ENCODE assay signal across 28 mouse cellular contexts in the genomic region with DNA sequence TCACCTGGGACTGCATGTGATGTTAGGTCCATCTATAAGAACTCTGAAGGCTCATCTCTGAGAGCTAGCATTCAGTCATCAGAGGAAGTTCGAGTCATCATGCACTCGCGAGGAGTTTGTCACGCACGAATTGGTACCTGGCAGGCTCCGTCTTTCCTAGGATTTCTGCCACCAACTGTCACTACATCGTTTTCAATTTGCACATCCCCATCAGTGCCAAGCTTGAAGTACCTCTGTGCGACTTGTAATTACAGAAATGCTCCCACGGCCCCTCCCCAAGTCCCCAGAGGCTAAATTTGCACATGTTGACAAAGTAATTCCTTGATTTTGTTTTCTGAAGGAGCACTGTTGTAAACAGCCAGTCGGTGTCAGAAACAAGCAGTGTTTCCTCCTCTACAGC.
DNase-seq lines count a peak whose midpoint lies in the region; ATAC-seq and TF ChIP-seq lines count a peak whose summit lies in the region.
"Had no signal": no experiment of that assay in that cellular context is flagged by ENCODE, and none has a peak within 500 bp of the region (broad histone marks: within the 10 kb centered on the region; RNA-seq: fewer than 3 reads in every experiment).

No protein-coding gene starts in this region.

- peak; percentile 70 for DNase-seq in forebrain, embryonic 14.5 days (ENCODE audit: low spot score)
- DNase-seq in midbrain, embryonic 14.5 days, result peak; percentile 21
- peak; percentile 81 for DNase-seq in brain, embryonic 14.5 days (ENCODE audit: low read depth)
- peak; percentile 74 to 78 for DNase-seq in cerebellum, postnatal 25 days
- DNase-seq in adrenal gland, adult 18-20 months (ENCODE audit: low spot score in 2 of 2), result no peak
- DNase-seq: adrenal gland, postnatal 10 days; B cell, adult 2 months; gastrocnemius, postnatal 25 days; heart, adult 11 months; heart, postnatal 36 days; kidney, postnatal 14 days; layer of hippocampus, adult 9-11 months; lung, embryonic 14.5 days; right cerebral cortex, adult 18-20 months; thymus, postnatal 4 days had no signal

- no peak overlapping the region for H3K4me2 ChIP-seq in forebrain, embryonic 14.5 days (ENCODE audit: low read length)
- H3K4me2 ChIP-seq in forebrain, embryonic 16.5 days (ENCODE audit: low read length), result no peak overlapping the region
- no peak overlapping the region for H3K4me2 ChIP-seq in midbrain, embryonic 14.5 days (ENCODE audit: low read length)
- H3K4me2 ChIP-seq in midbrain, embryonic 13.5 days (replicated peaks), result no peak overlapping the region
- H3K4me2 ChIP-seq: forebrain, embryonic 12.5 days; heart, embryonic 11.5 days; hindbrain, embryonic 13.5 days; limb, embryonic 12.5 days; liver, embryonic 15.5 days; lung, embryonic 14.5 days; midbrain, embryonic 12.5 days; neural tube, embryonic 12.5 days had no signal

- H3K36me3 ChIP-seq in forebrain, embryonic 14.5 days (ENCODE audit: control insufficient read depth, insufficient read depth, low read length), result no peaks in the 10 kb centered on the region
- H3K36me3 ChIP-seq in forebrain, embryonic 16.5 days (ENCODE audit: control insufficient read depth, insufficient read depth), result no peaks in the 10 kb centered on the region
- no peaks in the 10 kb centered on the region for H3K36me3 ChIP-seq in midbrain, embryonic 14.5 days (ENCODE audit: control insufficient read depth, insufficient read depth, low read length)
- H3K36me3 ChIP-seq in midbrain, embryonic 13.5 days, result no peaks in the 10 kb centered on the region
- H3K36me3 ChIP-seq: forebrain, embryonic 12.5 days; hindbrain, embryonic 13.5 days; limb, embryonic 12.5 days; liver, embryonic 15.5 days; midbrain, embryonic 12.5 days; neural tube, embryonic 12.5 days had no signal

- 56% methylated on average over 10 of the region's 10 CpGs for WGBS in forebrain, embryonic 14.5 days
- WGBS in forebrain, embryonic 16.5 days, result 40% methylated on average over 10 of the region's 10 CpGs
- 72% methylated on average over 10 of the region's 10 CpGs for WGBS in midbrain, embryonic 14.5 days
- WGBS in midbrain, embryonic 13.5 days, result 82% methylated on average over 10 of the region's 10 CpGs

- H3K4me1 ChIP-seq in forebrain, embryonic 14.5 days (ENCODE audit: control insufficient read depth, insufficient read depth, low read length), result peaks cover 6% of the 10 kb centered on the region; the same call in 1 of the 2 replicates
- peaks cover 3% of the 10 kb centered on the region for H3K4me1 ChIP-seq in forebrain, embryonic 16.5 days (replicated peaks; ENCODE audit: control insufficient read depth, insufficient read depth, low read length)
- H3K4me1 ChIP-seq in midbrain, embryonic 14.5 days (ENCODE audit: control insufficient read depth, insufficient read depth, low read length), result no peaks in the 10 kb centered on the region
- no peaks in the 10 kb centered on the region for H3K4me1 ChIP-seq in midbrain, embryonic 13.5 days (replicated peaks)
- H3K4me1 ChIP-seq: midbrain, embryonic 12.5 days; neural tube, embryonic 12.5 days had no signal

- no peak overlapping the region for H3K9ac ChIP-seq in forebrain, embryonic 14.5 days (ENCODE audit: low read length)
- H3K9ac ChIP-seq in forebrain, embryonic 16.5 days (replicated peaks; ENCODE audit: low read depth, low read length), result no peak overlapping the region
- no peak overlapping the region for H3K9ac ChIP-seq in midbrain, embryonic 14.5 days (replicated peaks; ENCODE audit: low read length)
- no peak overlapping the region for H3K9ac ChIP-seq in midbrain, embryonic 13.5 days (replicated peaks)
- H3K9ac ChIP-seq: forebrain, embryonic 12.5 days; hindbrain, embryonic 13.5 days; limb, embryonic 12.5 days; liver, embryonic 15.5 days; lung, embryonic 14.5 days; midbrain, embryonic 12.5 days; neural tube, embryonic 12.5 days had no signal

- TF ChIP-seq CTCF in brain, embryonic 14.5 days (IDR thresholded peaks at IDR 0.05; ENCODE audit: borderline replicate concordance, extremely low read depth, insufficient read depth, insufficient read length), result no peak

- no peak for TF ChIP-seq POLR2A in brain, embryonic 14.5 days (IDR thresholded peaks at IDR 0.05; ENCODE audit: borderline replicate concordance, extremely low read depth, insufficient read depth, insufficient read length, poor library complexity, severe bottlenecking)

- ATAC-seq in forebrain, embryonic 14.5 days, result peak; percentile 26; the same call in 1 of the 2 replicates
- no peak for ATAC-seq in forebrain, embryonic 16.5 days
- no peak for ATAC-seq in midbrain, embryonic 14.5 days (ENCODE audit: low FRiP score, low TSS enrichment)
- no peak for ATAC-seq in midbrain, embryonic 13.5 days
- ATAC-seq: intestine, postnatal 0 days had no signal

- H3K27ac ChIP-seq in forebrain, embryonic 14.5 days (ENCODE audit: low read depth, low read length), result no peak overlapping the region
- H3K27ac ChIP-seq in forebrain, embryonic 16.5 days (ENCODE audit: low read length), result no peak overlapping the region
- H3K27ac ChIP-seq in midbrain, embryonic 14.5 days (replicated peaks; ENCODE audit: low read depth, low read length), result no peak overlapping the region
- no peak overlapping the region for H3K27ac ChIP-seq in midbrain, embryonic 13.5 days
- H3K27ac ChIP-seq: forebrain, embryonic 12.5 days; hindbrain, embryonic 13.5 days; limb, embryonic 12.5 days; liver, embryonic 15.5 days; midbrain, embryonic 12.5 days; neural tube, embryonic 12.5 days had no signal

- no peak overlapping the region for H3K4me3 ChIP-seq in forebrain, embryonic 14.5 days (ENCODE audit: low read depth, low read length)
- H3K4me3 ChIP-seq in forebrain, embryonic 16.5 days (replicated peaks; ENCODE audit: low read length), result no peak overlapping the region
- no peak overlapping the region for H3K4me3 ChIP-seq in midbrain, embryonic 14.5 days (replicated peaks; ENCODE audit: low read depth, low read length)
- H3K4me3 ChIP-seq in midbrain, embryonic 13.5 days (replicated peaks), result no peak overlapping the region
- H3K4me3 ChIP-seq: erythroblast, embryonic 14.5 days; forebrain, embryonic 12.5 days; hindbrain, embryonic 13.5 days; limb, embryonic 12.5 days; liver, embryonic 15.5 days; midbrain, embryonic 12.5 days; myocyte; neural tube, embryonic 12.5 days had no signal

- H3K27me3 ChIP-seq in forebrain, embryonic 14.5 days (replicated peaks; ENCODE audit: control insufficient read depth, insufficient read depth, low read length), result no peaks in the 10 kb centered on the region
- no peaks in the 10 kb centered on the region for H3K27me3 ChIP-seq in forebrain, embryonic 16.5 days (replicated peaks; ENCODE audit: control insufficient read depth, insufficient read depth, low read length)
- no peaks in the 10 kb centered on the region for H3K27me3 ChIP-seq in midbrain, embryonic 14.5 days (ENCODE audit: control insufficient read depth, insufficient read depth, low read length)
- H3K27me3 ChIP-seq in midbrain, embryonic 13.5 days, result no peaks in the 10 kb centered on the region
- H3K27me3 ChIP-seq: CH12.LX; forebrain, embryonic 12.5 days; hindbrain, embryonic 13.5 days; limb, embryonic 12.5 days; liver, embryonic 15.5 days; midbrain, embryonic 12.5 days; neural tube, embryonic 12.5 days had no signal

- H3K9me3 ChIP-seq in forebrain, embryonic 14.5 days (replicated peaks; ENCODE audit: control insufficient read depth, low read length), result no peaks in the 10 kb centered on the region
- no peaks in the 10 kb centered on the region for H3K9me3 ChIP-seq in forebrain, embryonic 16.5 days (ENCODE audit: control insufficient read depth, low read length)
- no peaks in the 10 kb centered on the region for H3K9me3 ChIP-seq in midbrain, embryonic 14.5 days (ENCODE audit: control insufficient read depth, low read length)
- H3K9me3 ChIP-seq in midbrain, embryonic 13.5 days, result no peaks in the 10 kb centered on the region
- H3K9me3 ChIP-seq: forebrain, embryonic 12.5 days; hindbrain, embryonic 13.5 days; limb, embryonic 12.5 days; liver, embryonic 15.5 days; midbrain, embryonic 12.5 days; neural tube, embryonic 12.5 days had no signal

Comparison
In these comparisons a context has a peak if more than half of its experiments do, and no peak if none do; other contexts are left out.
1. DNase-seq: peak in forebrain, embryonic 14.5 days (single experiment), midbrain, embryonic 14.5 days (single experiment), brain, embryonic 14.5 days (single experiment) and cerebellum, postnatal 25 days (2 of 2); none in adrenal gland, adult 18-20 months (0 of 2).